Mouse (Mus musculus) CH12.LX (cell line): ENCODE data around the gene Lrp5.

Source experiments
- CTCF ChIP-seq, 2 experiments: IDR thresholded peaks in 1 of 2; conservative IDR thresholded peaks in 1 of 2; 2 replicates each; pipeline ENCODE4 v1.5.1; 2011 to 2012; ENCODE audit warnings: low read depth in 2 of 2, low read length in 2 of 2, improper control_type of control experiment in 1 of 2, inconsistent platforms in 1 of 2, mild to moderate bottlenecking in 1 of 2, moderate library complexity in 1 of 2
- E2F4 ChIP-seq: IDR thresholded peaks from 2 replicates; pipeline ENCODE4 v1.6.1; 2011; ENCODE audit warnings: low read depth, low read length, improper control_type of control experiment; ENCODE audit not compliant: insufficient replicate concordance
- JUN ChIP-seq: IDR thresholded peaks from 2 replicates; pipeline ENCODE4 v1.6.1; 2011; ENCODE audit warnings: low read depth, mild to moderate bottlenecking, low read length, improper control_type of control experiment, moderate library complexity; ENCODE audit not compliant: insufficient read depth
- MAFK ChIP-seq: IDR thresholded peaks from 2 replicates; pipeline ENCODE4 v1.6.1; 2011; ENCODE audit warnings: low read length, improper control_type of control experiment; ENCODE audit not compliant: insufficient replicate concordance
- MEF2A ChIP-seq: IDR thresholded peaks from 2 replicates; pipeline ENCODE4 v1.6.1; 2014; ENCODE audit warnings: low read depth, mild to moderate bottlenecking, inconsistent platforms, low read length, improper control_type of control experiment, borderline replicate concordance
- MXI1 ChIP-seq: IDR thresholded peaks from 2 replicates; pipeline ENCODE4 v1.6.1; 2011; ENCODE audit warnings: mild to moderate bottlenecking, low read depth, low read length, improper control_type of control experiment
- POLR2A ChIP-seq: IDR thresholded peaks from 2 replicates; pipeline ENCODE4 v1.6.1; 2011; ENCODE audit warnings: low read depth, mild to moderate bottlenecking, improper control_type of control experiment, low read length
- SIN3A ChIP-seq: IDR thresholded peaks from 2 replicates; pipeline ENCODE4 v1.6.1; 2012; ENCODE audit warnings: low read length, improper control_type of control experiment, inconsistent platforms
- ZC3H11A ChIP-seq: IDR thresholded peaks from 2 replicates; pipeline ENCODE4 v1.6.1; 2012; ENCODE audit warnings: low read depth, mild to moderate bottlenecking, inconsistent platforms, low read length, improper control_type of control experiment

DNA sequence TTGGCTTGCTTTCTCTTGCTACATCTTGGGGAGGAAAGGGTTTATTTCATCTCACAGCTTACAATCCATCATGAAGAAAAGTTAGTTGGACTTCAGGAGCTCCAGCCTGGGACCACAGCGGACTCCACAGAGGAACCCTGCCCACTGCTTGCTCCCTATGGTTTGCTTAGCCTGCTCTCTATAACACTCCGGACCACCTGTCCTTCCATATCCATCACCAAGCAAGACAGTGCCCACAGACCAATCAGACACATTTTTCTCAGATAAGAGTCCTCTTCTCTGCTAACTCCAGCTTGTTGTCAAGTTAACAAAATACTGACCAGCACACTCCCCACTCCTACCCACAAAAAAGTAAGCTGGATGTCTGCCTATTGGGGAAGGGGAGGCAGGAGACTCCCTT, 8.1 kb upstream of the Lrp5 start:
- TF ChIP-seq CTCF (conservative IDR thresholded peaks at IDR 0.05 in 1 of 2, IDR thresholded peaks at IDR 0.05 in 1 of 2; ENCODE audit: low read depth in 2 of 2, low read length in 2 of 2) (no peak), POLR2A (no peak), E2F4 (no peak), ZC3H11A (no peak), MAFK (no peak), MEF2A (no peak), JUN (no peak), SIN3A (no peak), MXI1 (no peak)
